In genomic region chr13:98120356-98121123, GRCm38 (mm10) we compare ENCODE assay signal across 14 mouse cellular contexts.
DNase-seq lines count a peak whose midpoint lies in the region; ATAC-seq and TF ChIP-seq lines count a peak whose summit lies in the region.
"Had no signal": no experiment of that assay in that cellular context is flagged by ENCODE, and none has a peak within 500 bp of the region (broad histone marks: within the 10 kb centered on the region; RNA-seq: fewer than 3 reads in every experiment).

No protein-coding gene starts in this region.

- H3K9me3 ChIP-seq in forebrain, embryonic 10.5 days, result no peaks in the 10 kb centered on the region
- no peaks in the 10 kb centered on the region for H3K9me3 ChIP-seq in forebrain, embryonic 14.5 days (replicated peaks; ENCODE audit: control insufficient read depth, low read length)
- no peaks in the 10 kb centered on the region for H3K9me3 ChIP-seq in hindbrain, embryonic 11.5 days (ENCODE audit: control insufficient read depth, low read length)
- no peaks in the 10 kb centered on the region for H3K9me3 ChIP-seq in hindbrain, embryonic 13.5 days
- H3K9me3 ChIP-seq in midbrain, embryonic 10.5 days (replicated peaks), result no peaks in the 10 kb centered on the region
- H3K9me3 ChIP-seq in midbrain, embryonic 16.5 days (replicated peaks; ENCODE audit: control insufficient read depth, low read length, poor library complexity, severe bottlenecking), result no peaks in the 10 kb centered on the region
- no peaks in the 10 kb centered on the region for H3K9me3 ChIP-seq in stomach, postnatal 0 days (ENCODE audit: control insufficient read depth, low read length)
- H3K9me3 ChIP-seq: limb, embryonic 15.5 days had no signal

- 84% methylated on average over 11 of the region's 11 CpGs for WGBS in forebrain, embryonic 10.5 days
- 78% methylated on average over 11 of the region's 11 CpGs for WGBS in forebrain, embryonic 14.5 days
- 79% methylated on average over 11 of the region's 11 CpGs for WGBS in hindbrain, embryonic 11.5 days
- 74% methylated on average over 11 of the region's 11 CpGs for WGBS in hindbrain, embryonic 13.5 days
- 79% methylated on average over 11 of the region's 11 CpGs for WGBS in midbrain, embryonic 10.5 days
- WGBS in midbrain, embryonic 16.5 days, result 77% methylated on average over 11 of the region's 11 CpGs
- WGBS in stomach, postnatal 0 days, result 25% methylated on average over 11 of the region's 11 CpGs

- H3K27me3 ChIP-seq in forebrain, embryonic 10.5 days (ENCODE audit: poor library complexity, severe bottlenecking), result no peaks in the 10 kb centered on the region
- H3K27me3 ChIP-seq in forebrain, embryonic 14.5 days (replicated peaks; ENCODE audit: control insufficient read depth, insufficient read depth, low read length), result no peaks in the 10 kb centered on the region
- H3K27me3 ChIP-seq in hindbrain, embryonic 11.5 days (ENCODE audit: control insufficient read depth, insufficient read depth, low read length), result no peaks in the 10 kb centered on the region
- no peaks in the 10 kb centered on the region for H3K27me3 ChIP-seq in hindbrain, embryonic 13.5 days
- H3K27me3 ChIP-seq in midbrain, embryonic 10.5 days (ENCODE audit: low read depth, poor library complexity, severe bottlenecking), result no peaks in the 10 kb centered on the region
- H3K27me3 ChIP-seq in midbrain, embryonic 16.5 days (ENCODE audit: control insufficient read depth, insufficient read depth, low read depth, low read length), result no peaks in the 10 kb centered on the region
- no peaks in the 10 kb centered on the region for H3K27me3 ChIP-seq in stomach, postnatal 0 days (ENCODE audit: control insufficient read depth, insufficient read depth, low read length)
- H3K27me3 ChIP-seq: limb, embryonic 15.5 days had no signal

- no peak for DNase-seq in forebrain, embryonic 10.5 days (ENCODE audit: extremely low spot score, low spot score)
- no peak for DNase-seq in forebrain, embryonic 14.5 days (ENCODE audit: low spot score)
- DNase-seq in hindbrain, embryonic 11.5 days (ENCODE audit: low spot score), result peak; percentile 26
- no peak for DNase-seq in midbrain, embryonic 10.5 days (ENCODE audit: low spot score)
- peak; percentile 59 for DNase-seq in stomach, postnatal 0 days (ENCODE audit: low spot score)
- no peak for DNase-seq in urinary bladder, adult 2 months (ENCODE audit: low spot score)
- DNase-seq: cerebellum, adult 11 months; cerebellum, postnatal 36 days; gastrocnemius, postnatal 25 days; kidney, adult 11 months; midbrain, embryonic 14.5 days had no signal

- TF ChIP-seq CTCF in stomach, postnatal 0 days (IDR thresholded peaks at IDR 0.05; ENCODE audit: low read depth), result no peak

- H3K27ac ChIP-seq in forebrain, embryonic 10.5 days, result peak overlapping the region; percentile 58; the same call in 1 of the 2 replicates
- no peak overlapping the region for H3K27ac ChIP-seq in forebrain, embryonic 14.5 days (ENCODE audit: low read depth, low read length)
- H3K27ac ChIP-seq in hindbrain, embryonic 11.5 days (ENCODE audit: low read depth, low read length), result no peak overlapping the region
- H3K27ac ChIP-seq in hindbrain, embryonic 13.5 days, result no peak overlapping the region
- 0 out of 2 replicates have a peak overlapping the region, but pooled peaks have one; percentile 29 for H3K27ac ChIP-seq in midbrain, embryonic 10.5 days (replicated peaks)
- no peak overlapping the region for H3K27ac ChIP-seq in midbrain, embryonic 16.5 days (ENCODE audit: low read length)
- peak overlapping the region; percentile 89 for H3K27ac ChIP-seq in stomach, postnatal 0 days (replicated peaks)
- H3K27ac ChIP-seq: limb, embryonic 15.5 days had no signal

- no peaks in the 10 kb centered on the region for H3K36me3 ChIP-seq in forebrain, embryonic 10.5 days (replicated peaks)
- H3K36me3 ChIP-seq in forebrain, embryonic 14.5 days (ENCODE audit: control insufficient read depth, insufficient read depth, low read length), result no peaks in the 10 kb centered on the region
- no peaks in the 10 kb centered on the region for H3K36me3 ChIP-seq in hindbrain, embryonic 11.5 days (ENCODE audit: control insufficient read depth, insufficient read depth, low read length)
- H3K36me3 ChIP-seq in hindbrain, embryonic 13.5 days, result no peaks in the 10 kb centered on the region
- H3K36me3 ChIP-seq in midbrain, embryonic 10.5 days, result no peaks in the 10 kb centered on the region
- no peaks in the 10 kb centered on the region for H3K36me3 ChIP-seq in midbrain, embryonic 16.5 days (ENCODE audit: control insufficient read depth, insufficient read depth, low read length)
- no peaks in the 10 kb centered on the region for H3K36me3 ChIP-seq in stomach, postnatal 0 days (ENCODE audit: control insufficient read depth, insufficient read depth, low read length)
- H3K36me3 ChIP-seq: limb, embryonic 15.5 days had no signal

- H3K9ac ChIP-seq in forebrain, embryonic 14.5 days (ENCODE audit: low read length), result no peak overlapping the region
- H3K9ac ChIP-seq in hindbrain, embryonic 11.5 days (ENCODE audit: low read depth, low read length), result no peak overlapping the region
- no peak overlapping the region for H3K9ac ChIP-seq in hindbrain, embryonic 13.5 days
- H3K9ac ChIP-seq in midbrain, embryonic 16.5 days (ENCODE audit: low read depth, low read length), result no peak overlapping the region
- H3K9ac ChIP-seq in stomach, postnatal 0 days (ENCODE audit: low read length), result 0 out of 2 replicates have a peak overlapping the region, but pooled peaks have one; percentile 18
- H3K9ac ChIP-seq: limb, embryonic 15.5 days had no signal

- no peak for TF ChIP-seq EP300 in stomach, postnatal 0 days (optimal IDR thresholded peaks at IDR 0.05)

- H3K4me3 ChIP-seq in forebrain, embryonic 10.5 days, result no peak overlapping the region
- no peak overlapping the region for H3K4me3 ChIP-seq in forebrain, embryonic 14.5 days (ENCODE audit: low read depth, low read length)
- no peak overlapping the region for H3K4me3 ChIP-seq in hindbrain, embryonic 11.5 days (ENCODE audit: low read depth, low read length)
- no peak overlapping the region for H3K4me3 ChIP-seq in hindbrain, embryonic 13.5 days
- no peak overlapping the region for H3K4me3 ChIP-seq in midbrain, embryonic 10.5 days
- H3K4me3 ChIP-seq in midbrain, embryonic 16.5 days (ENCODE audit: low read depth, low read length), result no peak overlapping the region
- no peak overlapping the region for H3K4me3 ChIP-seq in stomach, postnatal 0 days (ENCODE audit: low read depth, low read length)
- H3K4me3 ChIP-seq: limb, embryonic 15.5 days had no signal

- no peak for ATAC-seq in forebrain, embryonic 14.5 days
- no peak for ATAC-seq in hindbrain, embryonic 11.5 days (ENCODE audit: low FRiP score)
- ATAC-seq in hindbrain, embryonic 13.5 days (ENCODE audit: low FRiP score), result no peak
- no peak for ATAC-seq in midbrain, embryonic 16.5 days
- peak; percentile 68 for ATAC-seq in stomach, postnatal 0 days (ENCODE audit: low FRiP score, low TSS enrichment)

- peaks cover 25% of the 10 kb centered on the region for H3K4me1 ChIP-seq in forebrain, embryonic 10.5 days
- H3K4me1 ChIP-seq in forebrain, embryonic 14.5 days (ENCODE audit: control insufficient read depth, insufficient read depth, low read length), result no peaks in the 10 kb centered on the region; the same call in 1 of the 2 replicates
- H3K4me1 ChIP-seq in hindbrain, embryonic 11.5 days (replicated peaks; ENCODE audit: control insufficient read depth, insufficient read depth, low read length), result no peaks in the 10 kb centered on the region
- 0 out of 2 replicates have a peak, but pooled peaks cover 5% of the 10 kb centered on the region for H3K4me1 ChIP-seq in hindbrain, embryonic 13.5 days (replicated peaks)
- H3K4me1 ChIP-seq in midbrain, embryonic 10.5 days, result peaks cover 14% of the 10 kb centered on the region
- H3K4me1 ChIP-seq in midbrain, embryonic 16.5 days (ENCODE audit: control insufficient read depth, insufficient read depth, low read length), result no peaks in the 10 kb centered on the region
- H3K4me1 ChIP-seq in stomach, postnatal 0 days (replicated peaks; ENCODE audit: control insufficient read depth, insufficient read depth), result peaks cover 5% of the 10 kb centered on the region
- H3K4me1 ChIP-seq: limb, embryonic 15.5 days had no signal

- no peak overlapping the region for H3K4me2 ChIP-seq in forebrain, embryonic 14.5 days (ENCODE audit: low read length)
- H3K4me2 ChIP-seq in hindbrain, embryonic 11.5 days (replicated peaks; ENCODE audit: low read depth, low read length), result no peak overlapping the region
- no peak overlapping the region for H3K4me2 ChIP-seq in hindbrain, embryonic 13.5 days
- no peak overlapping the region for H3K4me2 ChIP-seq in midbrain, embryonic 16.5 days (ENCODE audit: low read length)
- H3K4me2 ChIP-seq in stomach, postnatal 0 days (replicated peaks; ENCODE audit: low read depth), result peak overlapping the region; percentile 32; the same call in 1 of the 2 replicates
- H3K4me2 ChIP-seq: limb, embryonic 15.5 days had no signal

Comparison
In these comparisons a context has a peak if more than half of its experiments do, and no peak if none do; other contexts are left out.
1. H3K27ac ChIP-seq: peak in forebrain, embryonic 10.5 days (single experiment), midbrain, embryonic 10.5 days (single experiment) and stomach, postnatal 0 days (single experiment); none in forebrain, embryonic 14.5 days (single experiment), hindbrain, embryonic 11.5 days (single experiment), hindbrain, embryonic 13.5 days (single experiment) and midbrain, embryonic 16.5 days (single experiment).
2. DNase-seq: peak in hindbrain, embryonic 11.5 days (single experiment) and stomach, postnatal 0 days (single experiment); none in forebrain, embryonic 10.5 days (single experiment), forebrain, embryonic 14.5 days (single experiment), midbrain, embryonic 10.5 days (single experiment) and urinary bladder, adult 2 months (single experiment).